Mouse (Mus musculus): ENCODE measurements around the gene Tle4. TPM values are rescaled to one million over a fixed set of nuclear protein-coding genes. Genes with fewer than 3 reads are reported as not detected.

The Tle4 gene
- total RNA-seq, 2 experiments from 2014 or later: 37.1 to 43.9 TPM

GRCm38 (mm10) chr19:14534447-14534846 lies 63.4 kb downstream of the Tle4 start:
- no peak for DNase-seq (ENCODE audit: extremely low spot score in 1 of 2, low spot score in 1 of 2)

GRCm38 (mm10) chr19:14532861-14533260 lies 65.0 kb downstream of the Tle4 start:
- DNase-seq (ENCODE audit: extremely low spot score in 1 of 2, low spot score in 1 of 2): no peak

GRCm38 (mm10) chr19:14520098-14520802 lies 77.6 kb downstream of the Tle4 start:
- DNase-seq (ENCODE audit: extremely low spot score in 1 of 2, low spot score in 1 of 2): no peak

GRCm38 (mm10) chr19:14519186-14519585 lies 78.7 kb downstream of the Tle4 start:
- no peak for DNase-seq (ENCODE audit: extremely low spot score in 1 of 2, low spot score in 1 of 2)

- no peak for DNase-seq (ENCODE audit: extremely low spot score in 1 of 2, low spot score in 1 of 2)
Measured at GRCm38 (mm10) chr19:14518438-14519044, 79.3 kb downstream of the Tle4 start.

GRCm38 (mm10) chr19:14516420-14516819 lies 81.4 kb downstream of the Tle4 start:
- DNase-seq (ENCODE audit: extremely low spot score in 1 of 2, low spot score in 1 of 2): no peak

- no peak for DNase-seq (ENCODE audit: extremely low spot score in 1 of 2, low spot score in 1 of 2)
Measured at GRCm38 (mm10) chr19:14508819-14509218, 89.0 kb downstream of the Tle4 start.

GRCm38 (mm10) chr19:14507911-14508310 lies 89.9 kb downstream of the Tle4 start:
- no peak for DNase-seq (ENCODE audit: extremely low spot score in 1 of 2, low spot score in 1 of 2)

GRCm38 (mm10) chr19:14506875-14507670 lies 90.8 kb downstream of the Tle4 start:
- no peak for DNase-seq (ENCODE audit: extremely low spot score in 1 of 2, low spot score in 1 of 2)

GRCm38 (mm10) chr19:14505885-14506548 lies 91.8 kb downstream of the Tle4 start:
- DNase-seq (ENCODE audit: extremely low spot score in 1 of 2, low spot score in 1 of 2): no peak

- DNase-seq (ENCODE audit: extremely low spot score in 1 of 2, low spot score in 1 of 2): no peak
Measured at GRCm38 (mm10) chr19:14505401-14505800, 92.5 kb downstream of the Tle4 start.

GRCm38 (mm10) chr19:14503862-14504261 lies 94.0 kb downstream of the Tle4 start:
- no peak for DNase-seq (ENCODE audit: extremely low spot score in 1 of 2, low spot score in 1 of 2)

GRCm38 (mm10) chr19:14502234-14502633 lies 95.6 kb downstream of the Tle4 start:
- DNase-seq (ENCODE audit: extremely low spot score in 1 of 2, low spot score in 1 of 2): no peak

- no peak for DNase-seq (ENCODE audit: extremely low spot score in 1 of 2, low spot score in 1 of 2)
Measured at GRCm38 (mm10) chr19:14499835-14500425, 97.9 kb downstream of the Tle4 start.

GRCm38 (mm10) chr19:14493047-14493446 lies 104.8 kb downstream of the Tle4 start:
- no peak for DNase-seq (ENCODE audit: extremely low spot score in 1 of 2, low spot score in 1 of 2)

- no peak for DNase-seq (ENCODE audit: extremely low spot score in 1 of 2, low spot score in 1 of 2)
Measured at GRCm38 (mm10) chr19:14487180-14487579, 110.7 kb downstream of the Tle4 start.

GRCm38 (mm10) chr19:14485176-14485575 lies 112.7 kb downstream of the Tle4 start:
- DNase-seq (ENCODE audit: extremely low spot score in 1 of 2, low spot score in 1 of 2): no peak

GRCm38 (mm10) chr19:14482562-14483138 lies 115.2 kb downstream of the Tle4 start:
- DNase-seq (ENCODE audit: extremely low spot score in 1 of 2, low spot score in 1 of 2): no peak

GRCm38 (mm10) chr19:14481796-14482561 lies 115.9 kb downstream of the Tle4 start:
- no peak for DNase-seq (ENCODE audit: extremely low spot score in 1 of 2, low spot score in 1 of 2)

All from layer of hippocampus, postnatal 25 days (tissue).